8 mouse cellular contexts compared by ENCODE assay signal in the genomic region with DNA sequence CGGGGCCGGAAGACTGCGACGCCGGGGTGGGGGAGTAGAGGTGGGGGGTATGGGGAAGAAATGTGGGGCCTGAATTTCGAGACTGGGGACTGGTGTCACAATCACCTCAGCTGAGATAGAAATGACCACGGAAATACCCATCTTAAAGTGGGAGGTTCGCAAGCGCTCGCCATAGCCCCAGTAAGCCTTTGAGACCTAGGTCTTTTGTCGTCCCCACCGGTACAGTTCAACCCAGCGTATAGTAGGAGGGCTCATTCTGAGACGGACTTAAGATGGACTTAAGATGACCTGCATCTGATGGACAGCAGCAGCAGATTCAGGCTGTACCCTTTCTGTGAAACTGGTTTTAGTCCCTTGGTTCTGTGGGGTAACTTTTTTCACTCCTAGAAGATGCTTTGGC.
DNase-seq lines count a peak whose midpoint lies in the region; ATAC-seq and TF ChIP-seq lines count a peak whose summit lies in the region.

No protein-coding gene starts in this region.

- no peaks in the 10 kb centered on the region for H3K36me3 ChIP-seq in kidney, embryonic 16.5 days (ENCODE audit: insufficient read depth, low read length)
- no peaks in the 10 kb centered on the region for H3K36me3 ChIP-seq in hindbrain, embryonic 15.5 days
- H3K36me3 ChIP-seq in midbrain, embryonic 16.5 days (ENCODE audit: control insufficient read depth, insufficient read depth, low read length) = no peaks in the 10 kb centered on the region

- H3K9me3 ChIP-seq in kidney, embryonic 16.5 days (ENCODE audit: low read length) = no peaks in the 10 kb centered on the region
- H3K9me3 ChIP-seq in hindbrain, embryonic 15.5 days = no peaks in the 10 kb centered on the region
- no peaks in the 10 kb centered on the region for H3K9me3 ChIP-seq in midbrain, embryonic 16.5 days (replicated peaks; ENCODE audit: control insufficient read depth, low read length, poor library complexity, severe bottlenecking)

- ATAC-seq in kidney, embryonic 16.5 days (ENCODE audit: low FRiP score, low TSS enrichment) = peak; percentile 67
- ATAC-seq in hindbrain, embryonic 15.5 days (ENCODE audit: low FRiP score, low read depth) = no peak
- ATAC-seq in midbrain, embryonic 16.5 days = 0 out of 2 replicates have a peak, but pooled peaks have one; percentile 36
- ATAC-seq in granulocyte monocyte progenitor cell, adult 5-6 weeks (replicated peaks; ENCODE audit: poor library complexity, severe bottlenecking) = no peak

- no peak for TF ChIP-seq POLR2A in cortical plate, adult 2 months (IDR thresholded peaks at IDR 0.05; ENCODE audit: extremely low read depth, insufficient read depth, low read length)

- peak overlapping the region; percentile 67 for H3K9ac ChIP-seq in kidney, embryonic 16.5 days (replicated peaks; ENCODE audit: low read length)
- H3K9ac ChIP-seq in hindbrain, embryonic 15.5 days = peak overlapping the region; percentile 42
- H3K9ac ChIP-seq in midbrain, embryonic 16.5 days (ENCODE audit: low read depth, low read length) = peak overlapping the region; percentile 63

- peak overlapping the region; percentile 69 for H3K4me3 ChIP-seq in kidney, embryonic 16.5 days (ENCODE audit: low read length)
- H3K4me3 ChIP-seq in cortical plate, adult 2 months (ENCODE audit: insufficient read depth, low read length) = peak overlapping the region; percentile 28
- peak overlapping the region; percentile 47 for H3K4me3 ChIP-seq in hindbrain, embryonic 15.5 days
- peak overlapping the region; percentile 48 for H3K4me3 ChIP-seq in midbrain, embryonic 16.5 days (ENCODE audit: low read depth, low read length)

- DNase-seq in kidney, postnatal 4 days = no peak
- DNase-seq in adrenal gland, postnatal 10 days = no peak
- DNase-seq in frontal cortex, postnatal 14 days (ENCODE audit: low spot score in 2 of 2) = no peak

- H3K27me3 ChIP-seq in kidney, embryonic 16.5 days (ENCODE audit: insufficient read depth, low read length) = no peaks in the 10 kb centered on the region
- H3K27me3 ChIP-seq in hindbrain, embryonic 15.5 days = peaks cover 12% of the 10 kb centered on the region
- H3K27me3 ChIP-seq in midbrain, embryonic 16.5 days (ENCODE audit: control insufficient read depth, insufficient read depth, low read depth, low read length) = peaks cover 9% of the 10 kb centered on the region

- no peak for TF ChIP-seq CTCF in cortical plate, adult 2 months (IDR thresholded peaks at IDR 0.05; ENCODE audit: extremely low read depth, insufficient read depth, low read length)

- 0 out of 2 replicates have a peak overlapping the region, but pooled peaks have one; percentile 34 for H3K27ac ChIP-seq in kidney, embryonic 16.5 days (ENCODE audit: low read length)
- H3K27ac ChIP-seq in cortical plate, adult 2 months (ENCODE audit: insufficient read depth, low read length) = no peak overlapping the region
- H3K27ac ChIP-seq in hindbrain, embryonic 15.5 days (replicated peaks) = no peak overlapping the region
- H3K27ac ChIP-seq in midbrain, embryonic 16.5 days (ENCODE audit: low read length) = no peak overlapping the region

- H3K4me1 ChIP-seq in kidney, embryonic 16.5 days (ENCODE audit: insufficient read depth, low read length) = peaks cover 11% of the 10 kb centered on the region
- no peaks in the 10 kb centered on the region for H3K4me1 ChIP-seq in cortical plate, adult 2 months (ENCODE audit: control insufficient read depth, insufficient read depth, low read length)
- H3K4me1 ChIP-seq in hindbrain, embryonic 15.5 days (replicated peaks) = 0 out of 2 replicates have a peak, but pooled peaks cover 8% of the 10 kb centered on the region
- H3K4me1 ChIP-seq in midbrain, embryonic 16.5 days (ENCODE audit: control insufficient read depth, insufficient read depth, low read length) = peaks cover 4% of the 10 kb centered on the region; the same call in 1 of the 2 replicates

- H3K4me2 ChIP-seq in kidney, embryonic 16.5 days (replicated peaks; ENCODE audit: low read depth, low read length) = peak overlapping the region; percentile 96
- peak overlapping the region; percentile 97 for H3K4me2 ChIP-seq in hindbrain, embryonic 15.5 days
- peak overlapping the region; percentile 93 for H3K4me2 ChIP-seq in midbrain, embryonic 16.5 days (ENCODE audit: low read length)

- 1% methylated on average over 14 of the region's 14 CpGs for WGBS in kidney, embryonic 16.5 days
- WGBS in hindbrain, embryonic 15.5 days = 2% methylated on average over 14 of the region's 14 CpGs
- under 1% methylated on average over 14 of the region's 14 CpGs for WGBS in midbrain, embryonic 16.5 days

Comparison
In these comparisons a context has a peak if more than half of its experiments do, and no peak if none do; other contexts are left out.
1. ATAC-seq: peak in kidney, embryonic 16.5 days (single experiment) and midbrain, embryonic 16.5 days (single experiment); none in hindbrain, embryonic 15.5 days (single experiment) and granulocyte monocyte progenitor cell, adult 5-6 weeks (single experiment).
2. Peak in every context shown above with its lines, with median percentiles within 50 percentile points of each other: H3K4me2 ChIP-seq, H3K4me3 ChIP-seq and H3K9ac ChIP-seq.